Mouse (Mus musculus) MEL (cell line): ENCODE results near the gene Treh. TPM values are rescaled to one million over a fixed set of nuclear protein-coding genes. Genes with fewer than 3 reads are reported as not detected.

ENCODE experiments used
- DNase-seq: peaks from one replicate; pipeline ENCODE4 v3.0.0; 2011; ENCODE audit warnings: low read depth, low spot score
- H3K27ac ChIP-seq: 2 replicates; pipeline ENCODE4 v1.5.1; 2012; ENCODE audit warnings: low read depth, mild to moderate bottlenecking, control low read depth, low read length, moderate library complexity; ENCODE audit not compliant: control insufficient read depth
- H3K27me3 ChIP-seq, 2 experiments: fragments of 150-350 bp in 1 of 2; sonication (generic) in 1 of 2; 2 replicates each; pipeline ENCODE4 v1.6.1; 2012; ENCODE audit warnings: low read length in 2 of 2, mild to moderate bottlenecking in 2 of 2, improper control_type of control experiment in 1 of 2, moderate library complexity in 1 of 2; ENCODE audit not compliant: insufficient read depth in 2 of 2, control insufficient read depth in 1 of 2
- H3K36me3 ChIP-seq, 2 experiments: 2 replicates each; pipeline ENCODE4 v1.6.1; 2012 to 2014; ENCODE audit warnings: low read length in 2 of 2, improper control_type of control experiment in 1 of 2, inconsistent platforms in 1 of 2, mild to moderate bottlenecking in 1 of 2; ENCODE audit not compliant: insufficient read depth in 2 of 2, control insufficient read depth in 1 of 2
- H3K4me1 ChIP-seq, 2 experiments: fragments of 150-350 bp in 1 of 2; sonication (generic) in 1 of 2; 2 replicates each; pipeline ENCODE4 v1.6.1; 2012; ENCODE audit warnings: low read length in 2 of 2, improper control_type of control experiment in 1 of 2, mild to moderate bottlenecking in 1 of 2; ENCODE audit not compliant: insufficient read depth in 2 of 2, control insufficient read depth in 1 of 2
- H3K4me3 ChIP-seq, 2 experiments: fragments of 150-350 bp in 1 of 2; sonication (generic) in 1 of 2; 2 replicates each; pipeline ENCODE4 v1.5.1; 2012; ENCODE audit warnings: low read depth in 2 of 2, low read length in 2 of 2, mild to moderate bottlenecking in 2 of 2, moderate library complexity in 2 of 2, control low read depth in 1 of 2, improper control_type of control experiment in 1 of 2; ENCODE audit not compliant: control insufficient read depth in 1 of 2, insufficient read depth in 1 of 2
- H3K79me2 ChIP-seq: 2 replicates; pipeline ENCODE4 v1.6.1; 2012; ENCODE audit warnings: mild to moderate bottlenecking, low read length, moderate library complexity; ENCODE audit not compliant: control insufficient read depth, poor library complexity, insufficient read depth
- H3K9ac ChIP-seq: 2 replicates; pipeline ENCODE4 v1.6.1; 2012; ENCODE audit warnings: low read depth, mild to moderate bottlenecking, control low read depth, low read length, moderate library complexity; ENCODE audit not compliant: control insufficient read depth, poor library complexity, severe bottlenecking
- H3K9me3 ChIP-seq: fragments of 150-350 bp; sonication (generic); replicated peaks from 2 replicates; pipeline ENCODE4 v1.6.1; 2012; ENCODE audit warnings: mild to moderate bottlenecking, low read length, improper control_type of control experiment, moderate library complexity; ENCODE audit not compliant: insufficient read depth
- CHD1 ChIP-seq: IDR thresholded peaks from 2 replicates; pipeline ENCODE4 v1.6.1; 2012; ENCODE audit warnings: low read depth, mild to moderate bottlenecking, inconsistent platforms, low read length, improper control_type of control experiment
- ELF1 ChIP-seq: IDR thresholded peaks from 2 replicates; pipeline ENCODE4 v1.6.1; 2014; ENCODE audit warnings: low read depth, mild to moderate bottlenecking, inconsistent platforms, low read length, improper control_type of control experiment, moderate library complexity
- ETS1 ChIP-seq: IDR thresholded peaks from 2 replicates; pipeline ENCODE4 v1.6.1; 2012; ENCODE audit warnings: low read depth, mild to moderate bottlenecking, inconsistent platforms, low read length, improper control_type of control experiment, moderate library complexity
- GATA1 ChIP-seq: IDR thresholded peaks from 2 replicates; pipeline ENCODE4 v1.6.1; 2011; ENCODE audit warnings: low read depth, low read length, improper control_type of control experiment
- JUND ChIP-seq: IDR thresholded peaks from 2 replicates; pipeline ENCODE4 v1.6.1; 2011; ENCODE audit warnings: low read depth, mild to moderate bottlenecking, improper control_type of control experiment, low read length
- MAFK ChIP-seq: IDR thresholded peaks from 2 replicates; pipeline ENCODE4 v1.6.1; 2011; ENCODE audit warnings: low read depth, mild to moderate bottlenecking, low read length, improper control_type of control experiment, borderline replicate concordance
- MEF2A ChIP-seq: IDR thresholded peaks from 2 replicates; pipeline ENCODE4 v1.6.1; 2014; ENCODE audit warnings: low read depth, mild to moderate bottlenecking, inconsistent platforms, low read length, improper control_type of control experiment; ENCODE audit not compliant: poor library complexity, insufficient replicate concordance, severe bottlenecking; ENCODE audit errors: extremely low read depth
- MXI1 ChIP-seq: IDR thresholded peaks from 2 replicates; pipeline ENCODE4 v1.6.1; 2011; ENCODE audit warnings: mild to moderate bottlenecking, low read depth, low read length, improper control_type of control experiment
- MYB ChIP-seq: IDR thresholded peaks from 2 replicates; pipeline ENCODE4 v1.6.1; 2011; ENCODE audit warnings: mild to moderate bottlenecking, low read depth, low read length, improper control_type of control experiment
- MYC ChIP-seq: IDR thresholded peaks from 2 replicates; pipeline ENCODE4 v1.6.1; 2011; ENCODE audit warnings: low read depth, mild to moderate bottlenecking, low read length, improper control_type of control experiment, moderate library complexity
- NELFE ChIP-seq: IDR thresholded peaks from 2 replicates; pipeline ENCODE4 v1.6.1; 2011; ENCODE audit warnings: low read depth, low read length, improper control_type of control experiment
- NRF1 ChIP-seq: IDR thresholded peaks from 2 replicates; pipeline ENCODE4 v1.6.1; 2014; ENCODE audit warnings: low read depth, mild to moderate bottlenecking, inconsistent platforms, low read length, improper control_type of control experiment, moderate library complexity; ENCODE audit not compliant: poor library complexity, insufficient read depth, severe bottlenecking
- POLR2A ChIP-seq, 2 experiments: IDR thresholded peaks; 2 replicates each; pipeline ENCODE4 v1.6.1; 2011 to 2012; ENCODE audit warnings: low read length in 2 of 2, mild to moderate bottlenecking in 2 of 2, control low read depth in 1 of 2, improper control_type of control experiment in 1 of 2, low read depth in 1 of 2, moderate library complexity in 1 of 2; ENCODE audit not compliant: control insufficient read depth in 1 of 2, insufficient read depth in 1 of 2, poor library complexity in 1 of 2
- POLR2AphosphoS2 ChIP-seq: IDR thresholded peaks from 2 replicates; pipeline ENCODE4 v1.6.1; 2011; ENCODE audit warnings: low read length, improper control_type of control experiment
- POLR2AphosphoS5 ChIP-seq: IDR thresholded peaks from 2 replicates; pipeline ENCODE4 v1.6.1; 2012; ENCODE audit warnings: low read depth, borderline replicate concordance, mild to moderate bottlenecking, inconsistent platforms, low read length, moderate library complexity, mixed read lengths
- TAL1 ChIP-seq: IDR thresholded peaks from 2 replicates; pipeline ENCODE4 v1.6.1; 2012; ENCODE audit warnings: mild to moderate bottlenecking, inconsistent platforms, low read length, moderate library complexity, mixed read lengths
- TBP ChIP-seq: IDR thresholded peaks from 2 replicates; pipeline ENCODE4 v1.8.0; 2011; ENCODE audit warnings: low read depth, low read length, improper control_type of control experiment
- ZNF384 ChIP-seq: IDR thresholded peaks from 2 replicates; pipeline ENCODE4 v1.6.1; 2012; ENCODE audit warnings: low read depth, mild to moderate bottlenecking, inconsistent platforms, low read length, improper control_type of control experiment
- polyA plus RNA-seq, 2 experiments: library from polyadenylated mRNA; stranded (reverse) in 1 of 2; unstranded in 1 of 2; fragments of >175 nt in 1 of 2; fragments of >200 nt in 1 of 2; gene quantifications; 2 replicates each; pipeline versions ENCODE4 v1.2.1 to v1.2.4; 2012; ENCODE audit warnings: low replicate concordance in 2 of 2, low read depth in 1 of 2; ENCODE audit not compliant: insufficient read length in 2 of 2, insufficient read depth in 1 of 2, missing spikeins in 1 of 2
- total RNA-seq: library from RNA; depleted of rRNA; stranded (reverse); fragments of 300-350 nt; gene quantifications from 2 replicates; pipeline ENCODE4 v1.2.3, GENCODE M21; 2012

Gene Treh
- total and polyA plus RNA-seq, 3 experiments, result not detected

DNA sequence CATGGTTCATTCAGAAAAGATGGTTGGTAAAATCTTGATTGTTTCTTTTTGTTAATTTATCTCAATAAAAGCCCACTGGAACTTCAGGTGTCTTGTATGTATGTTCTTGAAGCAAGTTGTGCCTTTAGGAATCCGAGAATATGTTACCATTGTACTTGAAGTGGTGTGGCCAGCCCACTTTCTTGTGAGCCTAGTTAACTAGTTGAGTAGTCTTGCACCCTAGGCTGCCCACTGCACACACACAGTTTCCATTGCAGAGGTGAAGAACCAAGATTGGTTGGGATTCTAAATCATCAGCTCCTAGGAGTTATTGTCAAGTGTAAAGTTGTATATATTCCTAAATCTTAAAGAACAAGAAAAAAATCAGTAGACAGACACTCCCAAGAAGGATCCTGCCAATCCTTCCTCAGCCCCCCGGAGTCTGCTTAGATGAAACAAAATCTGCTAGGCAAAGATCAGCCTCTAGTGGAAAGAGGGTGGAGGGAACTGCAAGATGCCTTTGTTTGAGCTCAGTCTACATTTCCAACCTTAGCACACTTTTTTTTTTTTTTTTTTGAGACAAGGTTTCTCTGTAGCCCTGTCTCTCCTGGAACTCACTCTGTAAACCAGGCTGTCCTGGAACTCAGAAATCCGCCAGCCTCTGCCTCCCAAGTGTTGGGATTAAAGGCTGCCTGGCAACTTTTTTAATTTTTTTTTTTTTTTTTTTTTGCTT lies 32.2 kb upstream of the Treh start:
- no peaks in the 10 kb centered on the region for H3K27me3 ChIP-seq
- peaks cover 0 to 13% of the 10 kb centered on the region in 2 experiments; a peak in 2 of 4 replicates for H3K36me3 ChIP-seq
- H3K4me1 ChIP-seq, result no peaks in the 10 kb centered on the region
- DNase-seq, result peak; percentile 21
- no peak overlapping the region for H3K4me3 ChIP-seq
- no peak overlapping the region for H3K9ac ChIP-seq
- no peak for TF ChIP-seq NELFE
- no peak for TF ChIP-seq MYB
- no peak for TF ChIP-seq MAFK
- no peak for TF ChIP-seq TAL1
- TF ChIP-seq ETS1, result no peak
- peak; percentile 81 for TF ChIP-seq ZNF384
- TF ChIP-seq POLR2A (IDR thresholded peaks at IDR 0.05; ENCODE audit: control insufficient read depth in 1 of 2, insufficient read depth in 1 of 2, low read depth in 1 of 2, low read length in 2 of 2, poor library complexity in 1 of 2), result 0 out of 4 replicates have a peak, but pooled peaks of 1 of the 2 experiments have one; percentile 20
- TF ChIP-seq NRF1, result no peak
- TF ChIP-seq CHD1, result no peak
- no peak for TF ChIP-seq TBP
- no peak for TF ChIP-seq POLR2AphosphoS5
- no peak for TF ChIP-seq POLR2AphosphoS2
- TF ChIP-seq JUND, result no peak
- no peaks in the 10 kb centered on the region for H3K9me3 ChIP-seq
- no peaks in the 10 kb centered on the region for H3K79me2 ChIP-seq
- no peak overlapping the region for H3K27ac ChIP-seq

GRCm38 (mm10) chr9:44641616-44642015 lies 31.4 kb upstream of the Treh start:
- Histone ChIP-seq H3K9ac (no peak overlapping the region), H3K36me3 (peaks cover 0 to 9% of the 10 kb centered on the region in 2 experiments; a peak in 1 of 4 replicates), H3K27me3 (no peaks in the 10 kb centered on the region), H3K79me2 (no peaks in the 10 kb centered on the region), H3K4me1 (0 out of 4 replicates have a peak, but pooled peaks cover 0 to 3% of the 10 kb centered on the region in 2 experiments), H3K9me3 (no peaks in the 10 kb centered on the region), H3K4me3 (no peak overlapping the region), H3K27ac (no peak overlapping the region)
- TF ChIP-seq MYB (no peak), GATA1 (no peak), POLR2AphosphoS2 (peak; percentile 79)
- no peak for DNase-seq

DNA sequence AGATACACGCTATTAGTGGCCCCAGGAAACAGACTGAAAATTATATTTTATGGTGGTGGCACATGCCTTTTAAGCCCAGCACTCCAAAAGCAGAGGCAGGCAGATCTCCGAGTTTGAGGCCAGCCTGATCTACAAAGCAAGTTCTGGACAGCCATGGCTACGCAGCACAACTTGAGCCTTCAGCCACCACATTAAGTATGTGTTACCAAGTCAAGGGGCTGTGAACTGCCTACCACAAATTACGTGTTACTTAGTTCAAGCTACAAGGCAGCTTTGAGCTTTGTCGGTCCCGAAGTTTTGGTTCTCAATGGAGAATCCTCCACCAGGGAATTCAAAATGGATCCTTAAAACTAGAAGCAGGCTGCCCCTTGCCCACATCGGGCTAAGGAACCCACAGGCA lies 29.9 kb upstream of the Treh start:
- H3K27me3 ChIP-seq, result no peaks in the 10 kb centered on the region
- TF ChIP-seq MXI1, result no peak
- no peak for TF ChIP-seq NELFE
- no peak for TF ChIP-seq MYC
- TF ChIP-seq MEF2A, result no peak
- no peak for TF ChIP-seq ELF1
- no peaks in the 10 kb centered on the region for H3K9me3 ChIP-seq
- H3K4me3 ChIP-seq, result no peak overlapping the region
- H3K27ac ChIP-seq, result no peak overlapping the region
- no peak for DNase-seq
- 0 out of 4 replicates have a peak, but pooled peaks cover 0 to 3% of the 10 kb centered on the region in 2 experiments for H3K4me1 ChIP-seq
- no peaks in the 10 kb centered on the region for H3K79me2 ChIP-seq
- H3K36me3 ChIP-seq, result peaks cover 0 to 3% of the 10 kb centered on the region in 2 experiments; a peak in 1 of 4 replicates
- no peak overlapping the region for H3K9ac ChIP-seq
